Mouse (Mus musculus): ENCODE measurements around the gene Ppargc1a. TPM values are rescaled to one million over a fixed set of nuclear protein-coding genes. Genes with fewer than 3 reads are reported as not detected.

Ppargc1a gene
- polyA plus RNA-seq, 1 experiment from 2014 or later: 9.1 TPM

- H3K4me3 ChIP-seq (replicated peaks; ENCODE audit: low read length): no peak overlapping the region
- H3K9ac ChIP-seq (replicated peaks; ENCODE audit: low read depth, low read length): no peak overlapping the region
- H3K4me2 ChIP-seq (ENCODE audit: low read length): no peak overlapping the region
- no peak overlapping the region for H3K27ac ChIP-seq (ENCODE audit: low read length)
- H3K36me3 ChIP-seq (ENCODE audit: control insufficient read depth, insufficient read depth): no peaks in the 10 kb centered on the region
- H3K9me3 ChIP-seq (ENCODE audit: control insufficient read depth, low read length): no peaks in the 10 kb centered on the region
- H3K4me1 ChIP-seq (replicated peaks; ENCODE audit: control insufficient read depth, insufficient read depth, low read length): no peaks in the 10 kb centered on the region
- H3K27me3 ChIP-seq (replicated peaks; ENCODE audit: control insufficient read depth, insufficient read depth, low read length): no peaks in the 10 kb centered on the region
- 68% methylated on average over 6 of the region's 6 CpGs for WGBS
- ATAC-seq: no peak
Measured at GRCm38 (mm10) chr5:51584987-51585386, 17.5 kb upstream of the Ppargc1a start.

GRCm38 (mm10) chr5:51584186-51584585, 16.7 kb upstream of the Ppargc1a start:
- no peak overlapping the region for H3K27ac ChIP-seq (ENCODE audit: low read length)
- WGBS: 98% methylated on average over 3 of the region's 3 CpGs
- no peak for ATAC-seq

GRCm38 (mm10) chr5:51583632-51584031, 16.1 kb upstream of the Ppargc1a start:
- Histone ChIP-seq H3K4me1 (replicated peaks; ENCODE audit: control insufficient read depth, insufficient read depth, low read length) (no peaks in the 10 kb centered on the region), H3K4me3 (replicated peaks; ENCODE audit: low read length) (no peak overlapping the region), H3K4me2 (ENCODE audit: low read length) (no peak overlapping the region), H3K9ac (replicated peaks; ENCODE audit: low read depth, low read length) (no peak overlapping the region), H3K36me3 (ENCODE audit: control insufficient read depth, insufficient read depth) (no peaks in the 10 kb centered on the region), H3K27me3 (replicated peaks; ENCODE audit: control insufficient read depth, insufficient read depth, low read length) (no peaks in the 10 kb centered on the region), H3K27ac (ENCODE audit: low read length) (no peak overlapping the region), H3K9me3 (ENCODE audit: control insufficient read depth, low read length) (no peaks in the 10 kb centered on the region)
- ATAC-seq: no peak
- WGBS: 58% methylated on average over 3 of the region's 3 CpGs

More at GRCm38 (mm10) chr5:51584186-51584585, 16.7 kb upstream of the Ppargc1a start:
- Histone ChIP-seq H3K9ac (replicated peaks; ENCODE audit: low read depth, low read length) (no peak overlapping the region), H3K36me3 (ENCODE audit: control insufficient read depth, insufficient read depth) (no peaks in the 10 kb centered on the region), H3K4me3 (replicated peaks; ENCODE audit: low read length) (no peak overlapping the region), H3K4me2 (ENCODE audit: low read length) (no peak overlapping the region), H3K4me1 (replicated peaks; ENCODE audit: control insufficient read depth, insufficient read depth, low read length) (no peaks in the 10 kb centered on the region), H3K9me3 (ENCODE audit: control insufficient read depth, low read length) (no peaks in the 10 kb centered on the region), H3K27me3 (replicated peaks; ENCODE audit: control insufficient read depth, insufficient read depth, low read length) (no peaks in the 10 kb centered on the region)

- Histone ChIP-seq H3K36me3 (ENCODE audit: control insufficient read depth, insufficient read depth) (no peaks in the 10 kb centered on the region), H3K27ac (ENCODE audit: low read length) (no peak overlapping the region), H3K4me1 (replicated peaks; ENCODE audit: control insufficient read depth, insufficient read depth, low read length) (no peaks in the 10 kb centered on the region), H3K27me3 (replicated peaks; ENCODE audit: control insufficient read depth, insufficient read depth, low read length) (no peaks in the 10 kb centered on the region), H3K4me2 (ENCODE audit: low read length) (no peak overlapping the region), H3K9me3 (ENCODE audit: control insufficient read depth, low read length) (no peaks in the 10 kb centered on the region), H3K9ac (replicated peaks; ENCODE audit: low read depth, low read length) (no peak overlapping the region), H3K4me3 (replicated peaks; ENCODE audit: low read length) (no peak overlapping the region)
- WGBS: 55% methylated on average over 4 of the region's 4 CpGs
- ATAC-seq: no peak
Measured at GRCm38 (mm10) chr5:51583030-51583429, 15.5 kb upstream of the Ppargc1a start.

- H3K9ac ChIP-seq (replicated peaks; ENCODE audit: low read depth, low read length): no peak overlapping the region
- no peak overlapping the region for H3K4me3 ChIP-seq (replicated peaks; ENCODE audit: low read length)
- 0 out of 2 replicates have a peak, but pooled peaks have one; percentile 57 for ATAC-seq
- no peaks in the 10 kb centered on the region for H3K9me3 ChIP-seq (ENCODE audit: control insufficient read depth, low read length)
- no peaks in the 10 kb centered on the region for H3K27me3 ChIP-seq (replicated peaks; ENCODE audit: control insufficient read depth, insufficient read depth, low read length)
- no peaks in the 10 kb centered on the region for H3K4me1 ChIP-seq (replicated peaks; ENCODE audit: control insufficient read depth, insufficient read depth, low read length)
- no peak overlapping the region for H3K4me2 ChIP-seq (ENCODE audit: low read length)
- no peak overlapping the region for H3K27ac ChIP-seq (ENCODE audit: low read length)
- no peaks in the 10 kb centered on the region for H3K36me3 ChIP-seq (ENCODE audit: control insufficient read depth, insufficient read depth)
- WGBS: 77% methylated on average over 5 of the region's 5 CpGs
Measured at GRCm38 (mm10) chr5:51582618-51583017, 15.1 kb upstream of the Ppargc1a start.

GRCm38 (mm10) chr5:51577594-51577993, 10.1 kb upstream of the Ppargc1a start:
- no peaks in the 10 kb centered on the region for H3K36me3 ChIP-seq (ENCODE audit: control insufficient read depth, insufficient read depth)
- H3K9ac ChIP-seq (replicated peaks; ENCODE audit: low read depth, low read length): no peak overlapping the region
- WGBS: 84% methylated on average over 1 of the region's 1 CpGs
- no peak overlapping the region for H3K4me3 ChIP-seq (replicated peaks; ENCODE audit: low read length)
- no peak for ATAC-seq
- H3K27ac ChIP-seq (ENCODE audit: low read length): no peak overlapping the region
- H3K4me1 ChIP-seq (replicated peaks; ENCODE audit: control insufficient read depth, insufficient read depth, low read length): no peaks in the 10 kb centered on the region
- no peaks in the 10 kb centered on the region for H3K27me3 ChIP-seq (replicated peaks; ENCODE audit: control insufficient read depth, insufficient read depth, low read length)
- no peak overlapping the region for H3K4me2 ChIP-seq (ENCODE audit: low read length)
- H3K9me3 ChIP-seq (ENCODE audit: control insufficient read depth, low read length): no peaks in the 10 kb centered on the region

- 34% methylated on average over 2 of the region's 2 CpGs for WGBS
- ATAC-seq: no peak
Measured at GRCm38 (mm10) chr5:51573770-51574169, 6.2 kb upstream of the Ppargc1a start.

GRCm38 (mm10) chr5:51568198-51568690, 718 bp upstream of the Ppargc1a start:
- H3K36me3 ChIP-seq (ENCODE audit: control insufficient read depth, insufficient read depth): no peaks in the 10 kb centered on the region
- no peak overlapping the region for H3K9ac ChIP-seq (replicated peaks; ENCODE audit: low read depth, low read length)
- H3K27me3 ChIP-seq (replicated peaks; ENCODE audit: control insufficient read depth, insufficient read depth, low read length): no peaks in the 10 kb centered on the region
- no peak overlapping the region for H3K27ac ChIP-seq (ENCODE audit: low read length)
- H3K4me3 ChIP-seq (replicated peaks; ENCODE audit: low read length): no peak overlapping the region
- peak overlapping the region; percentile 14; the same call in 1 of the 2 replicates for H3K4me2 ChIP-seq (ENCODE audit: low read length)
- H3K4me1 ChIP-seq (replicated peaks; ENCODE audit: control insufficient read depth, insufficient read depth, low read length): peaks cover 2% of the 10 kb centered on the region; the same call in 1 of the 2 replicates
- 20% methylated on average over 8 of the region's 8 CpGs for WGBS
- ATAC-seq: peak; percentile 65
- no peaks in the 10 kb centered on the region for H3K9me3 ChIP-seq (ENCODE audit: control insufficient read depth, low read length)

More at GRCm38 (mm10) chr5:51573770-51574169, 6.2 kb upstream of the Ppargc1a start:
- H3K36me3 ChIP-seq (ENCODE audit: control insufficient read depth, insufficient read depth): no peaks in the 10 kb centered on the region
- no peaks in the 10 kb centered on the region for H3K9me3 ChIP-seq (ENCODE audit: control insufficient read depth, low read length)
- no peaks in the 10 kb centered on the region for H3K27me3 ChIP-seq (replicated peaks; ENCODE audit: control insufficient read depth, insufficient read depth, low read length)
- no peaks in the 10 kb centered on the region for H3K4me1 ChIP-seq (replicated peaks; ENCODE audit: control insufficient read depth, insufficient read depth, low read length)
- H3K4me2 ChIP-seq (ENCODE audit: low read length): no peak overlapping the region
- no peak overlapping the region for H3K27ac ChIP-seq (ENCODE audit: low read length)
- no peak overlapping the region for H3K9ac ChIP-seq (replicated peaks; ENCODE audit: low read depth, low read length)
- no peak overlapping the region for H3K4me3 ChIP-seq (replicated peaks; ENCODE audit: low read length)

GRCm38 (mm10) chr5:51565672-51566071, 1.9 kb downstream of the Ppargc1a start:
- 70% methylated on average over 2 of the region's 2 CpGs for WGBS
- H3K9me3 ChIP-seq (ENCODE audit: control insufficient read depth, low read length): no peaks in the 10 kb centered on the region
- H3K4me2 ChIP-seq (ENCODE audit: low read length): no peak overlapping the region
- H3K4me1 ChIP-seq (replicated peaks; ENCODE audit: control insufficient read depth, insufficient read depth, low read length): peaks cover 2% of the 10 kb centered on the region; the same call in 1 of the 2 replicates
- H3K36me3 ChIP-seq (ENCODE audit: control insufficient read depth, insufficient read depth): no peaks in the 10 kb centered on the region
- no peak overlapping the region for H3K27ac ChIP-seq (ENCODE audit: low read length)
- ATAC-seq: no peak
- H3K27me3 ChIP-seq (replicated peaks; ENCODE audit: control insufficient read depth, insufficient read depth, low read length): no peaks in the 10 kb centered on the region
- H3K4me3 ChIP-seq (replicated peaks; ENCODE audit: low read length): no peak overlapping the region
- no peak overlapping the region for H3K9ac ChIP-seq (replicated peaks; ENCODE audit: low read depth, low read length)

- Histone ChIP-seq H3K9me3 (ENCODE audit: control insufficient read depth, low read length) (no peaks in the 10 kb centered on the region), H3K4me1 (replicated peaks; ENCODE audit: control insufficient read depth, insufficient read depth, low read length) (peaks cover 2% of the 10 kb centered on the region; the same call in 1 of the 2 replicates), H3K4me2 (ENCODE audit: low read length) (no peak overlapping the region), H3K27me3 (replicated peaks; ENCODE audit: control insufficient read depth, insufficient read depth, low read length) (no peaks in the 10 kb centered on the region), H3K4me3 (replicated peaks; ENCODE audit: low read length) (no peak overlapping the region), H3K9ac (replicated peaks; ENCODE audit: low read depth, low read length) (no peak overlapping the region), H3K27ac (ENCODE audit: low read length) (no peak overlapping the region), H3K36me3 (ENCODE audit: control insufficient read depth, insufficient read depth) (no peaks in the 10 kb centered on the region)
- ATAC-seq: no peak
Measured at GRCm38 (mm10) chr5:51565038-51565437, 2.5 kb downstream of the Ppargc1a start.
